Mouse (Mus musculus): ENCODE data around the gene Whrn. TPM values are rescaled to one million over a fixed set of nuclear protein-coding genes. Genes with fewer than 3 reads are reported as not detected.

Whrn gene
- polyA plus RNA-seq, 1 experiment from 2014 or later: 6.0 TPM

DNA sequence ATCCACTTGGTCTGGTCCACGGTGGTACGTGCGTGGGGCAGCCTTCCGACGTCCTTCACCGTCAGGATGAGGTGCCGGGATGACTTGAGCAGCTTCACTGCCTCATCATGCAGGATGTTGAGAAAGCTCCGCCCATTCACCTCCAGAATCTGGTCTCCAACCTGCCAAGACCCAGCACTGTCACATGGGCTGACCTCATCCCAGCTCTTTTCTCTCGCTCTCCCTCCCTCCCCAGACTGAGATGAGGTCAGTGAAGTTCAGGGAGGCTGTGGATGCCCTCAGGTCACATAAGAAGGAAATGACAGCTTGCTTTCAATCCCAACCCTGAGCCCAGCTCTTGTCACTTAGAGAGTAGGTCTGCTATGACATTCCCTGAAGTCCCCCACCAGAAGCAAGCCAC, 60.4 kb downstream of the Whrn start:
- Histone ChIP-seq H3K4me2 (replicated peaks; ENCODE audit: low read depth, low read length) (no peak overlapping the region), H3K9ac (replicated peaks; ENCODE audit: low read depth, low read length) (no peak overlapping the region), H3K27ac (ENCODE audit: low read length) (no peak overlapping the region), H3K4me3 (ENCODE audit: low read depth, low read length) (no peak overlapping the region), H3K9me3 (ENCODE audit: control insufficient read depth, low read depth, low read length) (no peaks in the 10 kb centered on the region), H3K4me1 (ENCODE audit: control insufficient read depth, insufficient read depth, low read length) (0 out of 2 replicates have a peak, but pooled peaks cover 9% of the 10 kb centered on the region), H3K27me3 (ENCODE audit: control insufficient read depth, insufficient read depth, low read length) (no peaks in the 10 kb centered on the region), H3K36me3 (ENCODE audit: control insufficient read depth, insufficient read depth, low read length) (no peaks in the 10 kb centered on the region)
- WGBS: 79% methylated on average over 9 of the region's 9 CpGs
- ATAC-seq (ENCODE audit: insufficient number of reproducible peaks, insufficient read depth, low FRiP score, low read depth): no peak

DNA sequence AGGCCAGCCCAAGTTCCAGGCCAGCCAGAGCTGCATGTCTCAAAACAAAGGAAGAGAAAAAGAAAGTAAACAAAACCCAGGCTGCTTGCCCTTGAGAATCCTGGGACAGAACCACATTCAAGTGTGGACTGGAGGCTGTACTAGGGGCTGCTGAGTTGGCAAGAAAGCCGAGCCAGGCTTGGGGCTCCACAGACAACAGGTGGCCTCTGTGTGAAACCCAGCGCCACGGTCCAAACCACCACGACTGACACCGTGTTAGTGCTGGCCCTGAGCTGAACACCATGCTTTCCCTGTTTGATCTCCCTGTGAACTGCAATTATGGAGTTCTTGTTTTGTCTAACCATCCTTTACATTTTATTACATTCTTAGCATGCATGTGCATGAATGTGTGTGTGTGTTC, 64.7 kb downstream of the Whrn start:
- H3K4me2 ChIP-seq (replicated peaks; ENCODE audit: low read depth, low read length): no peak overlapping the region
- WGBS: 79% methylated on average over 5 of the region's 5 CpGs
- no peak for ATAC-seq (ENCODE audit: insufficient number of reproducible peaks, insufficient read depth, low FRiP score, low read depth)

GRCm38 (mm10) chr4:63430357-63430756, 65.4 kb downstream of the Whrn start:
- Histone ChIP-seq H3K4me2 (replicated peaks; ENCODE audit: low read depth, low read length) (no peak overlapping the region), H3K9me3 (ENCODE audit: control insufficient read depth, low read depth, low read length) (no peaks in the 10 kb centered on the region), H3K36me3 (ENCODE audit: control insufficient read depth, insufficient read depth, low read length) (no peaks in the 10 kb centered on the region), H3K4me1 (ENCODE audit: control insufficient read depth, insufficient read depth, low read length) (no peaks in the 10 kb centered on the region), H3K9ac (replicated peaks; ENCODE audit: low read depth, low read length) (no peak overlapping the region), H3K27ac (ENCODE audit: low read length) (no peak overlapping the region), H3K4me3 (ENCODE audit: low read depth, low read length) (no peak overlapping the region), H3K27me3 (ENCODE audit: control insufficient read depth, insufficient read depth, low read length) (no peaks in the 10 kb centered on the region)
- 38% methylated on average over 3 of the region's 3 CpGs for WGBS
- ATAC-seq (ENCODE audit: insufficient number of reproducible peaks, insufficient read depth, low FRiP score, low read depth): no peak

More for the DNA sequence above, 64.7 kb downstream of the Whrn start:
- Histone ChIP-seq H3K36me3 (ENCODE audit: control insufficient read depth, insufficient read depth, low read length) (no peaks in the 10 kb centered on the region), H3K9me3 (ENCODE audit: control insufficient read depth, low read depth, low read length) (no peaks in the 10 kb centered on the region), H3K9ac (replicated peaks; ENCODE audit: low read depth, low read length) (no peak overlapping the region), H3K27ac (ENCODE audit: low read length) (no peak overlapping the region), H3K27me3 (ENCODE audit: control insufficient read depth, insufficient read depth, low read length) (no peaks in the 10 kb centered on the region), H3K4me3 (ENCODE audit: low read depth, low read length) (no peak overlapping the region), H3K4me1 (ENCODE audit: control insufficient read depth, insufficient read depth, low read length) (no peaks in the 10 kb centered on the region)

- no peaks in the 10 kb centered on the region for H3K27me3 ChIP-seq (ENCODE audit: control insufficient read depth, insufficient read depth, low read length)
- 39% methylated on average over 8 of the region's 8 CpGs for WGBS
- H3K4me2 ChIP-seq (replicated peaks; ENCODE audit: low read depth, low read length): no peak overlapping the region
- no peak overlapping the region for H3K27ac ChIP-seq (ENCODE audit: low read length)
- H3K9ac ChIP-seq (replicated peaks; ENCODE audit: low read depth, low read length): no peak overlapping the region
- no peaks in the 10 kb centered on the region for H3K36me3 ChIP-seq (ENCODE audit: control insufficient read depth, insufficient read depth, low read length)
- no peak for ATAC-seq (ENCODE audit: insufficient number of reproducible peaks, insufficient read depth, low FRiP score, low read depth)
- H3K4me3 ChIP-seq (ENCODE audit: low read depth, low read length): no peak overlapping the region
- H3K9me3 ChIP-seq (ENCODE audit: control insufficient read depth, low read depth, low read length): no peaks in the 10 kb centered on the region
- H3K4me1 ChIP-seq (ENCODE audit: control insufficient read depth, insufficient read depth, low read length): no peaks in the 10 kb centered on the region
Measured at GRCm38 (mm10) chr4:63426308-63426707, 69.5 kb downstream of the Whrn start.

- H3K36me3 ChIP-seq (ENCODE audit: control insufficient read depth, insufficient read depth, low read length): no peaks in the 10 kb centered on the region
- WGBS: 37% methylated on average over 5 of the region's 5 CpGs
Measured at GRCm38 (mm10) chr4:63423811-63424210, 72.0 kb downstream of the Whrn start.

GRCm38 (mm10) chr4:63423231-63423630, 72.6 kb downstream of the Whrn start:
- Histone ChIP-seq H3K4me2 (replicated peaks; ENCODE audit: low read depth, low read length) (no peak overlapping the region), H3K27ac (ENCODE audit: low read length) (no peak overlapping the region), H3K9me3 (ENCODE audit: control insufficient read depth, low read depth, low read length) (no peaks in the 10 kb centered on the region), H3K9ac (replicated peaks; ENCODE audit: low read depth, low read length) (no peak overlapping the region), H3K27me3 (ENCODE audit: control insufficient read depth, insufficient read depth, low read length) (no peaks in the 10 kb centered on the region), H3K4me3 (ENCODE audit: low read depth, low read length) (no peak overlapping the region), H3K36me3 (ENCODE audit: control insufficient read depth, insufficient read depth, low read length) (no peaks in the 10 kb centered on the region), H3K4me1 (ENCODE audit: control insufficient read depth, insufficient read depth, low read length) (no peaks in the 10 kb centered on the region)
- no peak for ATAC-seq (ENCODE audit: insufficient number of reproducible peaks, insufficient read depth, low FRiP score, low read depth)
- WGBS: 29% methylated on average over 1 of the region's 1 CpGs

More at GRCm38 (mm10) chr4:63423811-63424210, 72.0 kb downstream of the Whrn start:
- Histone ChIP-seq H3K4me1 (ENCODE audit: control insufficient read depth, insufficient read depth, low read length) (no peaks in the 10 kb centered on the region), H3K27ac (ENCODE audit: low read length) (no peak overlapping the region), H3K9me3 (ENCODE audit: control insufficient read depth, low read depth, low read length) (no peaks in the 10 kb centered on the region), H3K4me2 (replicated peaks; ENCODE audit: low read depth, low read length) (no peak overlapping the region), H3K9ac (replicated peaks; ENCODE audit: low read depth, low read length) (no peak overlapping the region), H3K4me3 (ENCODE audit: low read depth, low read length) (no peak overlapping the region), H3K27me3 (ENCODE audit: control insufficient read depth, insufficient read depth, low read length) (no peaks in the 10 kb centered on the region)
- no peak for ATAC-seq (ENCODE audit: insufficient number of reproducible peaks, insufficient read depth, low FRiP score, low read depth)

- H3K4me3 ChIP-seq (ENCODE audit: low read depth, low read length): no peak overlapping the region
- no peak overlapping the region for H3K27ac ChIP-seq (ENCODE audit: low read length)
- H3K4me1 ChIP-seq (ENCODE audit: control insufficient read depth, insufficient read depth, low read length): peaks cover 2% of the 10 kb centered on the region; the same call in 1 of the 2 replicates
- no peaks in the 10 kb centered on the region for H3K27me3 ChIP-seq (ENCODE audit: control insufficient read depth, insufficient read depth, low read length)
- H3K9me3 ChIP-seq (ENCODE audit: control insufficient read depth, low read depth, low read length): no peaks in the 10 kb centered on the region
- no peak overlapping the region for H3K9ac ChIP-seq (replicated peaks; ENCODE audit: low read depth, low read length)
- H3K36me3 ChIP-seq (ENCODE audit: control insufficient read depth, insufficient read depth, low read length): no peaks in the 10 kb centered on the region
- no peak for ATAC-seq (ENCODE audit: insufficient number of reproducible peaks, insufficient read depth, low FRiP score, low read depth)
- H3K4me2 ChIP-seq (replicated peaks; ENCODE audit: low read depth, low read length): no peak overlapping the region
- 71% methylated on average over 14 of the region's 14 CpGs for WGBS
Measured at GRCm38 (mm10) chr4:63420143-63420920, 75.5 kb downstream of the Whrn start.

GRCm38 (mm10) chr4:63418270-63418669, 77.5 kb downstream of the Whrn start:
- H3K9me3 ChIP-seq (ENCODE audit: control insufficient read depth, low read depth, low read length): no peaks in the 10 kb centered on the region
- 83% methylated on average over 11 of the region's 11 CpGs for WGBS
- no peak overlapping the region for H3K4me2 ChIP-seq (replicated peaks; ENCODE audit: low read depth, low read length)
- H3K4me1 ChIP-seq (ENCODE audit: control insufficient read depth, insufficient read depth, low read length): peaks cover 2% of the 10 kb centered on the region; the same call in 1 of the 2 replicates
- no peak overlapping the region for H3K9ac ChIP-seq (replicated peaks; ENCODE audit: low read depth, low read length)
- no peak for ATAC-seq (ENCODE audit: insufficient number of reproducible peaks, insufficient read depth, low FRiP score, low read depth)
- no peaks in the 10 kb centered on the region for H3K36me3 ChIP-seq (ENCODE audit: control insufficient read depth, insufficient read depth, low read length)
- H3K4me3 ChIP-seq (ENCODE audit: low read depth, low read length): no peak overlapping the region
- H3K27me3 ChIP-seq (ENCODE audit: control insufficient read depth, insufficient read depth, low read length): no peaks in the 10 kb centered on the region
- no peak overlapping the region for H3K27ac ChIP-seq (ENCODE audit: low read length)
